Mouse (Mus musculus) CD4-positive helper T cell, adult 2 months (primary cell): Measurements from ENCODE around the gene Galntl6.

ENCODE experiments used
- DNase-seq: peaks from one replicate; pipeline ENCODE4 v3.0.0-alpha.2; 2012; ENCODE audit warnings: low read depth, missing footprints, low spot score

Gene Galntl6

DNA sequence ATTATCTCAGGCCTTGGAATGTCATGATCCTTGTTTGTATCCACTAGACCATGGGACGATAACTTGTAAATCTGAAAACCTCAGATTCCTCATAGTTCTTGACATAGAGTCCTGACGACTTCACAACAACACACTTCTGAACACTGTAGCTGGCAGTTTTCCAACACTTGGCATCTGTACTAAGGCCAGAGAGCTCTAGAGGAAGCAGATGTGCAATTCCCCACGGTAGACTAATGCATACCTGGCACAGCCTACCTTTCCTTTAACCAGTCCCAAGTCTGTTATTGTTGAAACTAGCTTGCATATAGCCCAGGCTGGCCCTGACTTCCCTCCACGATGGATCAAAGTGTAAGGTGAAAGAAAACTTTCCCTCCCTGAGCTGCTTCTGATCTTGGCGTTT is 946.9 kb downstream of the Galntl6 start:
- no peak for DNase-seq

DNA sequence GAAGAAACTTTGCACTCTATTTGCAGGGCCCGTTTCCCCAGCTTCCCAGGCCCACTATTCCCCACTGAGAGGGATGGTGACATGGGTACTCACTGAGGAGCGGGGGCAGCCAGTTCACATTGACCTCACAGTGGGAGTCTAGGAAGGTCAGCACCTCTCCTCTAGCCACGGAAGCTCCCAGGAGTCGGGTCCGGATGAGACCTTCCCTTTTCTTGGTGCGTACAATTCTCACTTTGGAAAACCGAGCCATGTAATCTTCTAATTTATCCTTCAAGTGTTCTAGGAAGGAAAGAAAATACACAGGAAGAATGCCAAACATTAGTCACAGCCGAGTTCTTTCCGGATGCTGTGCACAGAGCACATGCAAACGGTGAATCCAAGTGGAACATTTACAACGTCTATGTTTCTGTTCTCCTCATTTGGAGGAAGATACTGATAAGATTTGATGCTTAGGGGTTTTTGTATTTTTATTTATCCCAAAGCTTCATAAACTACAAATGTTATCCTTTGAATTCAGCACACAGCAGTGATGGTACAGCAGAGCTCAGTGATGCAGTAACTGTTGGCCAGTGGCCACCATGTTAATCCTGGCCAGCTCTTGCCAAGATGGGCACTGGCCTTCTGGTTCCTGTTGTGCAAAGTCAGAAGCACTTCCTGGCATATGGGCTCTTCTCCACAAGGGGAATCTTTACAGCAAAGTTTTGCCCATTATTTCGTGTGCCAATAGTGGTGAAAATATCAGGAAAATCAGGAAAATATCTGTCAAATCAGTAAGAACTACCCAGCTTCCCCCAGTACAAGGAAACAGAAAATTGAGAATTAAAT is 949.9 kb downstream of the Galntl6 start:
- DNase-seq = no peak

GRCm38 (mm10) chr8:57959136-57959535 is 953.3 kb downstream of the Galntl6 start:
- DNase-seq = no peak

GRCm38 (mm10) chr8:57958121-57958901 is 954.1 kb downstream of the Galntl6 start:
- no peak for DNase-seq

- DNase-seq = no peak
These were observed 956.9 kb downstream of the Galntl6 start for GRCm38 (mm10) chr8:57955501-57955900.

DNA sequence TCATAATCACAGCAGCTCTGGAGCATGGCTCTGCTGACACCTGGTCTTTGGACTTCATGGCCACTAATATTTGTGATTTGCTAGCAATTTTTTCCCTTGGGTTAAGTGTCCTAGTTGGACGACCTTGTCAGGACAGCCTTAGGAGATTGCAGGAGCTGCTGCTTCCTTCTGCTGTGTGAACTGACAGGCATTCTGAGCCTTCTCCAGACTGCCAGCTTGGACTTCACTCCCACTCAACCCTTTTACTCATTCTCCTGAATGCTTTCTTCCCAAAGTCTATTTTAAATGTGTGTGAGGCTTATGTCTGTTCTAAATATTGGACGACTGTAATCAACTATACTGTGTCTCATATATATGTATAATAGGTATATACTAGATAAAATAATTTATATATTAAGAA is 971.3 kb downstream of the Galntl6 start:
- DNase-seq = no peak

- DNase-seq = no peak
These were observed 972.5 kb downstream of the Galntl6 start for GRCm38 (mm10) chr8:57939856-57940420.

DNA sequence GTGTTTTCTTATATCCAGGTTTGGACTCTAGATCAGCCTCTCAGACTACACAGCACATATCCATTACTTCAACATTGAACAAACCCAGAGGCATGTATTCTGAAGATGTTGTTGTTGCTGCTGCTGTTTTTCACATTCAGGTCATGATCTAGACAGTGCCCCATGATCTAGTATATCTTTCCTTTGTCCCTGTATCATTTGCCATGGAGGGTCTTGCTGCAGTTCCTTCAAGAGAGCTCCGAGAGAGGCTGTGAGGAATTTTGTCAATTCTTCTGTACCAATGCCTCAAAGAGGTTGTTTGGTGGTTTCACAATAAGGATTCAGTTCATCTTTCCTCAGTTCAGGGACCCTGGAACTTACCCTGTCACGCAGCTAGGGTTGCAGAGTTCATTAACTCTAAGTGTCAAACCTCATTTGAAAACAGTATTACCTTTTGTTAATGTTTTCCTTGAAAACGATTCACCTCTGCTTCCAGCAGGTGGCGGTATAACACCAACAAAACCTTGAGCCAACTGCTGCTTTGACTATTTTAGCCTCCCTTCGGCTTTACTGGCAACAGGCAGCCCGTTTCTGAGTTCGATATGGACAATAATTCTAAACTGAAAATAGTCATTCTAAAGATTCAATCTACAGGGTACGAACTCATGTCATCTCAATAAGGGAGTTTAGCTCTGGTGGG is 973.1 kb downstream of the Galntl6 start:
- peak; percentile 13 for DNase-seq

DNA sequence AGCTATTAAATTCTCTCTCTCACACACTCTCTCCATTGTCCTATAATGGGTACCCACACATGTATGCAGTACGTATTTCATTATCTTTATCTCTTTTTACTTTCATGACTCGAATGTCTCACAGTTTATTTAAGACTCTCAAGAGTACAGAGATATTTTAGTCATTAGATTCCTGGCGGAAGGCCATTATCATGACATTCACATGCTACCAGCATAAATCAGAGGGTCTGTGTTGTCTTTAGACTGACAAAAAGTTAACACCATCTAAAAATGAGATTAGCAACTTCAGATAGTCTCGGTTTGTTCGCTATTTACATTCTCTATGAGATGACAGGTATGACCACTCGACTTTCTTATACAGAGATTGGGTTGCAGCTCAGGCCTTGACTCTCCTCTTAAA is 985.4 kb downstream of the Galntl6 start:
- no peak for DNase-seq

DNA sequence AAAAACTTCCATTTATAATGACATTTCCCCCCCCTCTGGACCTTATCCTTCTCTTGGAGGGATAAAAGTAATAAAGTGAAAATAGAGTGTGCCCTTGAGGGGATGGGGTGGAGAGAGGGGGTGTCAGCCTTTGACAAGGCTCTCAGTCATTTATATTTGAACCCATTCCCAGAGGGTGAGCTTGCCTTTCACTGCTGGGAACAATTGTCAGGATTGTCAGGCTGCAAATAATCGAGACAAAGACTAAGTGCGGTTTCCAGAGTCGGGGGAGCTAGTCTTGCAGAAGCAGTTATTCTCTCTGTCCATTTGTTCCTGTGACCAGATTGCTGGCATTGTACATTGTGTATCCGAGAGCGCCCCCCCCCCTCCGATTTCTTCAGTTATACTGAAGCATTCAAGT is 988.9 kb downstream of the Galntl6 start:
- no peak for DNase-seq

DNA sequence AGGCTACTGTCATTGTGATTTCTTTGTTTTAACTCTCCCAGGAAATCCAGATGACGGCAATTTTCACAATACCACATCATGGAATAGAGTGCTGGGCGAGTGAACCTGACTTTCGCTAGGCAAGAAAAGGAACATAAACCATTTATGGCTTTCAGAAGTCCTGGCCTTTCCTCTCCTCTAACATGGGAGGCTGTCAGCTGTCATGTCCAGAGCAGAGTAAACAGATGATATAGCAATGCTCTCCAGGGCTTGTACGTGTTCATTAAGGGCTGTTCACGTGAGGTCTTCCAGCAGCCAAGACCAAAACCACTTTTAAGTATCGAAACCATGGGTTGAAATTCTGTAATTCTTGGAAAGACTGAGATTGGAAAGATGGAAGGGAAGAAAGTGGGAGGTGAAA is 989.3 kb downstream of the Galntl6 start:
- DNase-seq = no peak

DNA sequence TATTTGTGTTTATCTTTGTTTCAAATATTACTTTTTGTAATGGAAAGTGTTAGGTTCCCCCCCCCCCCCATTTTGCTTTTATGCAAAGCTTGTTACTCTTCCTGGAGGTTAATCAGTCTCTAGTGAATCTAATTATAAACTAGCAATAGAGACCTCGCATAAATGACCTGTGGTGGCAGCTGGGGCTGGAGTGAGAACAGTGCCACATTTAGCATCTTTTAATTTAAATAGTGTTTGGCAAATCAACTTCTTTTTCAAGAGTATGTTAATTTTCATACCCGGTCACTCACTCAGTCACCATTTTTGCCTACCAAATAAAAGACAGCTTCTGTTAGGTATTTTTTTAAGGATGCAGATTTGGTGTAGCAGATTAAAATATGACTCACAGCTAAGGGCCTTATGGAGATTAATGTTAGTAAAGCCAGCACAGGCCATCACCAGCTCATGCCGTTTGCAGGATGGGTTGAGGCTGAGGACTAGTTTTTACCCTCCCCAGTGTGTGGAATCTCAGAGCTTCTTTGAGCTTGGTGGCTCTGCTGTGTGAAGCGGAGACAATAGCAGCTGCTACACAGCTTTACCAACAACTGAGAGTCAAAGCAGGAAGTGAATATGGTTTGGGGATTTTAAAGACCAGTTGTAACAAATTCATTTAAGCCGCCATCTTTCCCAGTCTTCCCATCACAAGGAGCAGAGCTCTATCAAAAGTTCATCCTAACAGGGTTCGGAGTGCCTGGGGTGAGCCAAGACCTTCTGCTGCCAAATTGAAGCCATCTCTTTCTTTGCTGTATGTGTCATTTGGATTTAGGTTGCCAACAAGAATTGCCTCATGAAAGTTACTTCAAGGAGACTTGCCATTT is 990.0 kb downstream of the Galntl6 start:
- no peak for DNase-seq

GRCm38 (mm10) chr8:57920326-57920903 is 992.0 kb downstream of the Galntl6 start:
- no peak for DNase-seq

GRCm38 (mm10) chr8:57918720-57919640 is 993.5 kb downstream of the Galntl6 start:
- no peak for DNase-seq

DNA sequence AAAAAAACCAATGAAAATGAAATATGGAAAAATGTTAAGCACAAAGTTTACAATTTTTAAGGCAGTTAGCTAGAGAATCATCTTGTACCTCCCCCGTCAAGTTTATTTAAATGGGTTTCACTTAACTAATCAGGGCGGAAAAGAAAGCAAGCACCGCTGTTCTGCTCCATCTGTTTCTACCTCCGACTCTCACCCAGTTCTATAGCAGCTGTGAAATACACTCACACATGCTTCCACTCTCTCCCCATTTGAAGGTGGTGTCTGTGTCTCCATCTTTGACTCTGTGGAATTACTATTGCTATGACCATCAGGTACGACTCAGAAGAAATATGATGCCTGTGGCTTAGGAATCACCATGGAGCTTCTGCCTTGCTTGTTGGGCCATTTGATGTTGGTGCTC is 1019.1 kb downstream of the Galntl6 start:
- DNase-seq = no peak

DNA sequence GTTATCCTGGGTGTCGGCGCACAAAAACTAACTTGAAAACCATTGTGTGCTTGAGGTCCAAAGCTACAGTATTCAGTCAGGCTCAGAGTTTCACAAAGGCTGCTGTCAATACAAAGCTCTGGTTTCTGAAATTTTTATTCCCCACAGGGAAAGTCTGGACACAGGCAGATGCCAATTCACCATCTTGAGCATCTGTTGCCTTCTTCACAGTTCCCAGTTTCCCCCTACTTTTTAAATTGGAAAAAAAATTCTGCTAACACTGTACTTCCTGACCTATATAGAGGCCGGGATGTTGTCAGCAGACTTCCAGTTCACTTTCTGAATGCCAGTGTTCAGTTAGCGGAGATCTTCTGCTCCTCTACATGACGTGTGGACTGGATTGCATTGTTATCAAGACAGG is 1020.3 kb downstream of the Galntl6 start:
- no peak for DNase-seq

DNA sequence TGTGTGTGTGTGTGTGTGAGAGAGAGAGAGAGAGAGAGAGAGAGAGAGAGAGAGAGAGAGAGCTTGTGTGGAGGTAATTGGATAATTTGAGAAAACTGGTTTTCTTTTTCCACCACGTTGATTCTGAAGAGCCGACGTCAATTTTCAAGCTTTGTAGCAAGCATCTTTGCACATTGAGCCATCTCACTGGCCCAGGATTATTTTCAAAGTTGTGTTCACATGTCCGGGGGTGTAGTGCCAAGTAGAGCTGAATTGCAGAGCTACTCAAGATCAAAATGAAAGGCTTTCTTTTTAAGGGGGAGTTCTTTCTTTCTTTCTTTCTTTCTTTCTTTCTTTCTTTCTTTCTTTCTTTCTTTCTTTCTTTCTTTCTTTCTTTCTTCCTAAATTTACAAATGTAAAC is 1022.3 kb downstream of the Galntl6 start:
- no peak for DNase-seq

- no peak for DNase-seq
These were observed 1023.6 kb downstream of the Galntl6 start for GRCm38 (mm10) chr8:57888831-57889230.

- no peak for DNase-seq
These were observed 1033.0 kb downstream of the Galntl6 start for GRCm38 (mm10) chr8:57879452-57879851.

DNA sequence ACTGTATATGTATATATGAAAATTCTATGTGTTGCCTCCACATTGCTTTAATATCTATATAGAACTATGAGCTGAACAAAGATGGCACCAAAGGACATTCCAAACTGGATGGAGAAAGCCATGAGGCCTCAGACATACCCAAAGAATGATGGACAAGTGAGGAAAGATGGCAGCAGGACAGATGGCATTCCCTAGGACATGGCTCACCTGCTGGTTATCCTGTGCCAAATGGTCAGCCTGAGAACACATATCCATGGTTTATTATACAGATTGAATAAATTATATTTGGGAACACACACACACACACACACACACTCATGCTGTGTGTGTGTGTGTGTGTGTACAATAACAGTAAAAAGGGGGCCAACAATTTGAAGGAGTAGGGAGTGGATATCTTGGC is 1063.4 kb downstream of the Galntl6 start:
- DNase-seq = no peak
